Mouse (Mus musculus): ENCODE measurements at regions not wholly inside any gene's neighbourhood (a gene's known extent, or its start where the extent isn't known, plus 50 kb on each side); places are given as distances from the start of the nearest gene placed in this dataset.
"Not testable (repeated sequence)": the region's sequence is repeated elsewhere in the genome, so short reads cannot be mapped to it uniquely, and the experiment has no call there.

GRCm38 (mm10) chr14:82433894-82434293, 2009.5 kb upstream of the Pcdh17 start:
- no peak for DNase-seq (ENCODE audit: low read depth, low spot score)
- Histone ChIP-seq H3K36me3 (ENCODE audit: control insufficient read depth, insufficient read depth, low read length, poor library complexity, severe bottlenecking) (no peaks in the 10 kb centered on the region), H3K4me1 (ENCODE audit: control insufficient read depth in 2 of 2, insufficient read depth in 2 of 2, low read length in 2 of 2, poor library complexity in 1 of 2) (no peaks in the 10 kb centered on the region), H3K4me3 (ENCODE audit: insufficient read depth in 1 of 2, low read depth in 1 of 2, low read length in 2 of 2, poor library complexity in 1 of 2, severe bottlenecking in 1 of 2) (no peak overlapping the region), H3K9ac (ENCODE audit: insufficient read depth, low read depth, low read length, poor library complexity, severe bottlenecking) (no peak overlapping the region), H3K27ac (ENCODE audit: insufficient read depth, low read depth, low read length, poor library complexity, severe bottlenecking) (no peak overlapping the region), H3K9me3 (ENCODE audit: control insufficient read depth, insufficient read depth, low read depth, low read length) (no peaks in the 10 kb centered on the region)
- in situ Hi-C loops (cut with MboI; ENCODE audit: low sequenced_read_pairs in 2 of 2, unreplicated experiment in 2 of 2), result no loop called here
- TF ChIP-seq ZC3H11A (IDR thresholded peaks at IDR 0.05; ENCODE audit: borderline replicate concordance, low read depth, low read length), result no peak

GRCm38 (mm10) chr14:82448856-82449255, 1994.5 kb upstream of the Pcdh17 start:
- H3K4me1 ChIP-seq (ENCODE audit: control insufficient read depth in 2 of 2, insufficient read depth in 2 of 2, low read length in 2 of 2, poor library complexity in 1 of 2); DNase-seq (ENCODE audit: low read depth, low spot score); H3K36me3 ChIP-seq (ENCODE audit: control insufficient read depth, insufficient read depth, low read length, poor library complexity, severe bottlenecking); H3K4me3 ChIP-seq (ENCODE audit: insufficient read depth in 1 of 2, low read depth in 1 of 2, low read length in 2 of 2, poor library complexity in 1 of 2, severe bottlenecking in 1 of 2); H3K9ac ChIP-seq (ENCODE audit: insufficient read depth, low read depth, low read length, poor library complexity, severe bottlenecking); in situ Hi-C loops (cut with MboI; ENCODE audit: low sequenced_read_pairs in 2 of 2, unreplicated experiment in 2 of 2); H3K27ac ChIP-seq (ENCODE audit: insufficient read depth, low read depth, low read length, poor library complexity, severe bottlenecking); H3K9me3 ChIP-seq (ENCODE audit: control insufficient read depth, insufficient read depth, low read depth, low read length): not testable (repeated sequence)

DNA sequence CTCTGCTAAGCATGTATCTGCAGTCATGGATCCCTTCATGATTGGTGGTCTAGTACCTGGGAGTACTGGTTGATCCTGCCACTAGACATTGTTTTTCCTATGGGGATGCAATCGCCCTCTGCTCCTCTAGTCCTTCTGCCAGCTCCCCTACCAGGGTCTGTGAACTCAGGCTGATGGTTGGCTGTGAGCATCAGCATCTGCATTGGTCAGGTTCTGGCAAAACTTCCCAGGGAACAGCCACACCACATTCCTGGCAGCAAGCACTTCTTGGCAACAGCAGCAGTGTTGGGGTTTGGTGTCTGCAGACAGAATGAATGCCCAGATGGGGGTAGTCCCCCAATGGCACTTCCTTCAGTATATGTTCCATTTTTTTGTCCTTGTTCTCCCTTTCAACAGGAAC, 1989.9 kb upstream of the Pcdh17 start:
- TF ChIP-seq ZNF384 (IDR thresholded peaks at IDR 0.05; ENCODE audit: low read depth, low read length) (no peak), HCFC1 (IDR thresholded peaks at IDR 0.05; ENCODE audit: borderline replicate concordance, insufficient read depth, low read length) (no peak), CHD2 (IDR thresholded peaks at IDR 0.05; ENCODE audit: low read depth, low read length) (no peak), ZC3H11A (IDR thresholded peaks at IDR 0.05; ENCODE audit: borderline replicate concordance, low read depth, low read length) (no peak), MAFK (IDR thresholded peaks at IDR 0.05; ENCODE audit: insufficient read depth, low read depth, low read length) (no peak)
- Histone ChIP-seq H3K4me3 (ENCODE audit: insufficient read depth in 1 of 2, low read depth in 1 of 2, low read length in 2 of 2, poor library complexity in 1 of 2, severe bottlenecking in 1 of 2) (no peak overlapping the region), H3K36me3 (ENCODE audit: control insufficient read depth, insufficient read depth, low read length, poor library complexity, severe bottlenecking) (no peaks in the 10 kb centered on the region), H3K4me1 (ENCODE audit: control insufficient read depth in 2 of 2, insufficient read depth in 2 of 2, low read length in 2 of 2, poor library complexity in 1 of 2) (no peaks in the 10 kb centered on the region), H3K9me3 (ENCODE audit: control insufficient read depth, insufficient read depth, low read depth, low read length) (no peaks in the 10 kb centered on the region), H3K9ac (ENCODE audit: insufficient read depth, low read depth, low read length, poor library complexity, severe bottlenecking) (no peak overlapping the region), H3K27ac (ENCODE audit: insufficient read depth, low read depth, low read length, poor library complexity, severe bottlenecking) (no peak overlapping the region)
- in situ Hi-C loops (cut with MboI; ENCODE audit: low sequenced_read_pairs in 2 of 2, unreplicated experiment in 2 of 2), result no loop called here
- no peak for DNase-seq (ENCODE audit: low read depth, low spot score)

- peak; percentile 26 for DNase-seq (ENCODE audit: low read depth, low spot score)
- Histone ChIP-seq H3K36me3 (ENCODE audit: control insufficient read depth, insufficient read depth, low read length, poor library complexity, severe bottlenecking) (no peaks in the 10 kb centered on the region), H3K4me1 (ENCODE audit: control insufficient read depth in 2 of 2, insufficient read depth in 2 of 2, low read length in 2 of 2, poor library complexity in 1 of 2) (no peaks in the 10 kb centered on the region), H3K9ac (ENCODE audit: insufficient read depth, low read depth, low read length, poor library complexity, severe bottlenecking) (no peak overlapping the region), H3K9me3 (ENCODE audit: control insufficient read depth, insufficient read depth, low read depth, low read length) (no peaks in the 10 kb centered on the region), H3K27ac (ENCODE audit: insufficient read depth, low read depth, low read length, poor library complexity, severe bottlenecking) (no peak overlapping the region), H3K4me3 (ENCODE audit: insufficient read depth in 1 of 2, low read depth in 1 of 2, low read length in 2 of 2, poor library complexity in 1 of 2, severe bottlenecking in 1 of 2) (no peak overlapping the region)
- no peak for TF ChIP-seq ZC3H11A (IDR thresholded peaks at IDR 0.05; ENCODE audit: borderline replicate concordance, low read depth, low read length)
- 0 out of 2 replicates have a peak, but pooled peaks have one; percentile 51 for TF ChIP-seq CHD2 (IDR thresholded peaks at IDR 0.05; ENCODE audit: low read depth, low read length)
- no peak for TF ChIP-seq HCFC1 (IDR thresholded peaks at IDR 0.05; ENCODE audit: borderline replicate concordance, insufficient read depth, low read length)
- no peak for TF ChIP-seq ZNF384 (IDR thresholded peaks at IDR 0.05; ENCODE audit: low read depth, low read length)
- in situ Hi-C loops (cut with MboI; ENCODE audit: low sequenced_read_pairs in 2 of 2, unreplicated experiment in 2 of 2), result no loop called here
Measured at GRCm38 (mm10) chr14:82466708-82467107, 1976.7 kb upstream of the Pcdh17 start.
